Mouse (Mus musculus) skeletal muscle tissue, adult 2 months (tissue): ENCODE data around the gene Svep1.
A peak's percentile ranks its signal among the peaks of the same experiment; 100 is the strongest.

Source experiments
- DNase-seq: peaks from one replicate; pipeline ENCODE4 v3.0.0-alpha.2; 2012; ENCODE audit warnings: low read depth, low spot score

Svep1 gene

GRCm38 (mm10) chr4:58206115-58206945, at the start of gene Svep1:
Gene Svep1 (minus strand): TSS chr4:58206859.
- DNase-seq, result peak; percentile 54

DNA sequence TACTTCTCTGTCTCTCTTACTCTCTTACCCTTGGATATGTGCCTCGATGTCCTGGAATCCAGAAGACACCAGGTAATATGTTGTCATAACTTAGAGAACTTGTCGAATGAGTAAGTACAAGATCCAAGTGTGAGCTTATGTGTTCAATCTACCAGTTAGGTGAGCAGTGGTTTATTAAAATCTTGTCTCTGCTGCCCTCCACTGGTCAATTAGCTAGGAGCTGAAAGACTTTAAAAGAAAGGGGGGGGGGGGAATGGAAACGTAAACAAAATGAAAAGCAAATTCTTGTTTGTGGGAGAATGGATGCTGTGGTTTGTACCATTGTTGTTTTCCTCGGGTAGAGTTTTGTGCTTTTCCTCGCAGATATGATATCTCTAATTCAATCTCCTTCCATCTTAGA, 46.8 kb upstream of the Svep1 start:
- peak; percentile 34 for DNase-seq

DNA sequence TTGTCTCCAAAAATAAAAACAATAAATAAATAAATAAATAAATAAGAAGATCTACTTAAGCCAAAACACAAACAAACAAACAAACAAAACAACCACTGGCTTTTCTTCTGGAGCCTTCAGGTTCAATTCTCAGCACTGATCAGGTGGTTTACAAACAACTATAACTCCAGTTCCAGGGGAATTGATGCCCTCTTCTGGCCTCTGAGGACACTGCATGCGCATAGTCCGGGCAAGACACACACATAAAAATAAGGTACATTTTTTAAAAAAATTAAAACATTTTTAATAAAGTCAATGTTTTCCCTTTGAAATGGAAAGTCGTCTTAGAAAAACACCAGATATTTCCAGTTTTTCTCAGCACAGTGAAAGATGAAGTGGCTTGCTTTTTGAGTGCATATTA, 45.7 kb upstream of the Svep1 start:
- no peak for DNase-seq

GRCm38 (mm10) chr4:58245544-58245943, 38.9 kb upstream of the Svep1 start:
- DNase-seq, result no peak

- DNase-seq, result peak; percentile 34
Measured at GRCm38 (mm10) chr4:58240416-58240815, 33.8 kb upstream of the Svep1 start.

DNA sequence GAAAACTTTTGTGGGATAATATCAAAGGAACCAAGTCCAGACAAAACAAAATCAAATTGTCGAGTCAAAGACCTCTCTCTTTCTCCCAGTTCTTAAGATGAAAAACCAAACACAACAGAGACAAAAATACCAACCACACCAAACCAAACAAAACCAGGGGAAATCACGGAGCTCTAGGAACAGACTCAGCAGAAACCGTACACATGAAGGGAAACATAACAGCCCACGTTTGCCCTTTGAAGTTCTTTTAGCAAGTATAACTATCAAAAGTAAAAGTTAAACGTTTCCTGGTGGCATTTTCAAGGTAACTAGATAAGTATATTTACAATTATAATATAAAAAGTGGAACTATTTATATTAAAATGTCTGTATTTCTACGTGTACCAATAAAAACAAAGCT, 29.2 kb upstream of the Svep1 start:
- no peak for DNase-seq

GRCm38 (mm10) chr4:58223499-58223898, 16.8 kb upstream of the Svep1 start:
- no peak for DNase-seq

DNA sequence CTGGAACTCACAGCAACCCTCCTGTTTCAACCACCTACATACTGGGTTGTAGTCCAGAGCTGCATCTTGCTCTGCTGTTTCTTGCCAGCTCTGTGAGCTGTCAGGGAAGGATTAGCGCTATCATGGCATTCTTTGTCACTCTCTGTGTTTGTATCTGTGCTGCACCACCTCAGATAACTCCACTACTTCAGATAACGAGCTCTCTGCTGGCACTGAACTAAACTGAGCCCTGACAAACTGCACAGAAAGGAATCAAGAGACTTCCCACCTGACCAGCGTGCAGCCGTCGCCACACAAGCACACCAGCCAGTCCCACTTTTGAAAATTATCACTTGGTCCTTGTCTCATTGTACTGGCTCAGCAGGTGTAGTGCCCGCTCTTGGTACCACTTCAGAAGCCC, 4.7 kb upstream of the Svep1 start:
- no peak for DNase-seq

DNA sequence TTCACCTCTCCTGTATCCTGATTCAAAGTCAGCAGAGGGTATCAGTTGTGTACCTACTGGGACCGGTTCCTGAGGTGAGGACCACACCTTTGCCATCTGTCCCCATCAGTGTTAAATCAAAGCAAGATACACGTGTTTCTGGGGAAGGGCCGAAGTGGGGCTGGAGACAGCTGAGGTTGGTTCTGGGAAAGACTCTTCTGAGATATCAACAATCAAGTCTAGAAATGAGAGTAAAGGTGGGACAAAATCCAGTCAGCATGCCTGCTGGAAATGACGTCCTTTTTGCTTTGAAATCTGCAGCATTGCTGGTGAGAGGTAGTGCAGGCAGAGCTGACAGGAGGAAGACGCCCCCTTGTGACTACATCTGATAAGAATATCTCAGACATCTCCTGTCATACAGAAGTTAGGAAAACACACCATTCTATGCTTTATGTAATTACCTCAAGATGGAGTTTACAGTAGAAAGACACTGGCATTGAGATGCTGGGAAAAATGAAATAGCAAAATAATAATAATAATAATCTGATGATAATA, 4.0 kb upstream of the Svep1 start:
- no peak for DNase-seq

DNA sequence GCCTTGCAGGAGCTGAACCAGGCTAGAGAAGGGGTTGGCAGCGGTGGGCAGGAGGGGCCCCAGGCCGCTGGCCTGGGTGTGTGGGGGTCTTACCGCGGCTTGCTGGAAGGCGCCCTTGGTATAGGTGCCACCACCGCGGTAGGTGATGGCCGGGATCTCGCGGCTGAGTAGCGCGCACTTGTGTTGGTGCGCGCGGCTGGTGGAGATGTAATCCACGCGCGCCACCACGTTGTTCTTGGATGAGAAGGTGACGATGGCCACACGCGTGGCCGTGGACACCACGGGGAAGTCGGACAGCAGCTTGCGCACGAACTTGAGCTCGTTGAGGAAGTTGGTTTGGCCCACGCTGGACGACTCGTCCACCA, 927 bp downstream of the Svep1 start:
- no peak for DNase-seq

GRCm38 (mm10) chr4:58201703-58202102, 5.0 kb downstream of the Svep1 start:
- no peak for DNase-seq

DNA sequence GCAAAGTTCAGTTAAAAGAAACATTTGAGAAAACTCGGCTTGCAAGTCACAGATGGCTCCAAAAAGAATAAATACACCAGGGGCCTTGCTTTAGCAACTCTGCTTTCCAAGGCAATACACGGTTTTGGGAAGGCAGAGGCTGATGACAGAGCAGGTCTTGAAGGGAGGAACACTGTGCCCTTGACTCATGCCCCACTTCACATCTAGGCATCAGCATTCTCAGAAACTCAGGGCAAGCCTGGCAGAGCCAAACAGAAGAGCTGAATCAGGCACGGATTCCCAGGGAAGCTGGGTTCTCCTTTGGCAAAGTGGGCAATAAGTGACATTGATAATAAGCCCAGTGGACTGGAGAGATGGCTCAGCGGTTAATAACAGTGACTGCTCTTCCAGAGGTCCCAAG, 5.8 kb downstream of the Svep1 start:
- no peak for DNase-seq

DNA sequence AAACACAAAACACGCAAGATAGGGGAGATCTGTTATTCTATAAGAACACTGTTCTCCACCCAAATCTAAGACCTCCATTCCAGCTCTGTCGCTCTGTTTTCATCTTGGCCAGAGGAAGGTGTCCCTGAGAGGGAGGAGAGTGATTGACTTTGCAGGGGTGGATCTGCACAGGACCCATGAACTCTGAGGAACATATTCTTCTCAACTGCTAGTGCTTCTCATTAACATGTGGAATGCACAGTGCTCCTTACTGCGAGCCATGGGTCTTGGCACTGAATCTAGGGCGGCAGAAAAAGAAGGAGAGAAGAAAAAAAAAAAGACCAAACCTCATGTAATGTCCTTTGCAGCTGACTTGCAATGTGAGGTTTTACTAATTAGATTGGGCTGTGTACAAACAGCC, 9.4 kb downstream of the Svep1 start:
- no peak for DNase-seq

DNA sequence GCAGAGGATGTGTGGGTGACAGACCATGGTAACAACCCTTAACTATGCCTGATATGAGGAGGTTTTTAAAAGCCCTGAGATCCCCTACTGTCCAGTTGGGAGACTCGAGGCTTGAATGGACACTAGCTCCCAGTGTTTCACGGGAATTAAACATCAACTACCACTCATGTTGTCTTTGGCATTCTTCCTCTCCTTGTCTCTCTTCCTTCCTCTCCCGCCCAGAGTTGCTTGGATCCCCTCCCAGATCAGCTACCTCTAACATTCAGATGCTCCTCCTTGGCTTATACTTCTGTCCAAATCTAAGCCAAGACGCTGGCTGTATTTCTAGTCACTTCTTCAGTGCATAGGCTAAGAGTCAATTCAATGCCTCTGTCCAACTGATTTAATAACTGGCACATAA, 9.9 kb downstream of the Svep1 start:
- DNase-seq, result peak; percentile 54

- DNase-seq, result no peak
Measured at GRCm38 (mm10) chr4:58195936-58196335, 10.7 kb downstream of the Svep1 start.

- no peak for DNase-seq
Measured at GRCm38 (mm10) chr4:58189281-58189680, 17.4 kb downstream of the Svep1 start.

- no peak for DNase-seq
Measured at GRCm38 (mm10) chr4:58185401-58185800, 21.3 kb downstream of the Svep1 start.

DNA sequence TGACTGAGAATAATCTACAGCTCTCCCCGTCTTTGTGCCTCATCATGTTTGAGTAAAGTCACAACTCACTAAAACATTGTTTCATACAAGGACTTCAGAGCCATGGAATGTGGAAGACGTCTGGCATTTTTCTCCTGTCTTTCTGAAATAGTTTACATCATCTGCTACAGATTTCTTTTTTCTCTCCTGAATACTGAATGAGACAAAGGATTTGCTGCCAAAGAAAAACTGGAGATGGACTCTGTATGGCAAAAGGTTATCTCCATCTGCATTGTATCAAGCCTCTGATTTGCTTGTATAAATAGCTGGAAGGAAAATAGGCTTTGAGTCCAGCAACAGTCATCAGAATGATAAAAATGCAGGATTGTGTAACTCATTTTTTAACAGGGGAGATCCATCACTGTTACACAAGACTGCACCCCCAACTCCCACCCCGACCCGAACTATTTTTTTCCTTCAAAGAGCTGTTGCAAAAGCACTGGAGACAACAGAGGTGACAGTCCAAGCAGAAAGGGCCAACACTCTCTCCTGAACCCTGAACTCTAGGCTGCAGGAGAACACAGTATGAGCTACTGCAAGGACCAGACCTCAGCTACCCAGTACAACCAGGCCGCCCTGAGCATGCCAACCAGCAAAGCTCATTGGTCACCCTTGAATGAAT, 21.8 kb downstream of the Svep1 start:
- peak; percentile 65 for DNase-seq

GRCm38 (mm10) chr4:58183897-58184296, 22.8 kb downstream of the Svep1 start:
- DNase-seq, result no peak

DNA sequence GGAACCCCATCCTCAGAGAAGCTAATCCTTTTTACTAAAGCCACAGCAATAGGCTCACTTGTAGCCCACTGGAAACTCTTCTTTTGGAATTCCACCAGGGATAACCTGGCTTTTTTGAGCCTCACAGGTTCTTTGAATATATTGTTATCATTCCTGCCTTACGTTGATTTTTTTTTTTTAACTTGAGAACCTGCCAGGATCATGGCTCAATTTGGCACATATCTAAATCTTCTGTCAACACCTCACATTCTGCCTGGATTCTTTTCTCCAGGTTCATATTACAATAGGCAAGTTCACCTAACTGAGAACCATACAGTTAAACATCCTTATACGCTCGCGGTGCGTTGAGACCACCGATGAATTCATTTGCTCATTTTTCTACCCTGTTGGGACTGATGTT, 28.2 kb downstream of the Svep1 start:
- DNase-seq, result no peak

DNA sequence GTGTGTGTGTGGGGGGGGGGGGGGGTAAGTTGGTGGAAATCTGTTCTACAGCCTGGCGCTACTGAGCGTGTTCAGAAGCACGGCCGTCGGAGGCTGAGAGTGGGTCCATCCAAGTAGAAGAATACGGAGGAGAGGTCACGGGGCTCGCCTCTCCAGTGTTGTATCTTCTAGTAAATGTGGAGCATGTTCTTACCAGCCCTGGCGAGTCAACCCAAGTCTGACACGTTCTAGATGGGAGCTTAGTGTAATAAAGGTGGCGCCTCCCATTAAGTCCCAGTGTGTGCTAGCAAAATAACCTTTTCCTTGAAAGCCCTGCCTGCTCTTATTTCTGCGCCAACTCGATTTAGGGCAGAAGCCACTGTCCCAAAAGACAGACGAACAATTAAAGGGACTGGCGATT, 29.4 kb downstream of the Svep1 start:
- DNase-seq, result no peak

DNA sequence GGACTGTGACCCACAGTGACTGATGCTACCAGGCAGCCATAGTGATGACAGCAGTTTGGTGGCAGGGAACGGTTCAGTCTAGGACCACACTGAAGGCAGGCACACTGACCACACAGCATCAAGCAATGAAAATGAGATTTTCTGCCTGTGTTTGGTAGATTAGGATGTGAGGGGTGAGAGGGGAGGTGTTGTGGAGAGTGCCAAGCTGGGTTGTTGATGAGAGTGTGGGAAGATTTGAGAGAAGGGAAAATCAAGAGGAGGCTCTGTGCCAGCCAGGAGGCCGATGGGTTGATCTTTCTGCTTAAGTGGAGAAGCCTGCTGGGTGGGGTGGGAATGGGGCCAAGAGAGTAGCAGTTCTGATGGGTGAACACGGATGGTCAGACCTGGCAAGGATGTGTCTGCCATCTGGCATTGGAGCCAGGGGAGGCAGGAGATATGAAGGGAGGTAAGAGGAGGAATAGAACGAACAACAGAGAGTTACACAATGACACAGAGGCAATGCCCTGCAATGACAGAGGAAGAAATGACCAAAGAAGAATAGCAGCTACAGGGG, 32.1 kb downstream of the Svep1 start:
- DNase-seq, result no peak

DNA sequence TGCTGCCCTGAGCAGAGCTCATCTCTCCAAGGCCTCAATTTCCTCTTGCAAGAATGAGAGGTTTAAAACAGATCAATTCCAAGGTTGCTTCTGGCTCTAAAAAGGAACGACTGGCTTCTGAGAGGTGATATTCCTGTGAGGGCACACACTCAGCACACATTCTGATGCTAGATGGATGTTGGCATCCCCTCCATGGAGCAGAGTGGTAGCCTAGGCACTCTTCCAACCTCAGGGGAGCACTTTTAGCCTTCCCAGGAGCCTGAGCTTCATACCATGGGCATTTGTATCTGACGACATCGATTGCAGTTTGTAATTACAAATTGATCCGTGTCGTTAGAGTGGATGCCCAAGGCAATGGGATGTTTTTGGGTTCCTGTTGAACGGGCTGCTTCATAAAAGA, 33.3 kb downstream of the Svep1 start:
- DNase-seq, result no peak
